Comparison of ENCODE assay signal across 16 mouse cellular contexts in genomic region chr2:37708835-37709234, GRCm38 (mm10). TPM values are rescaled to one million over a fixed set of nuclear protein-coding genes. Genes with fewer than 3 reads are reported as not detected.
DNase-seq lines count a peak whose midpoint lies in the region; ATAC-seq lines count a peak whose summit lies in the region.
"Had no signal": no experiment of that assay in that cellular context is flagged by ENCODE, and none has a peak within 500 bp of the region (broad histone marks: within the 10 kb centered on the region; RNA-seq: fewer than 3 reads in every experiment).

No protein-coding gene starts in this region.

- no peak for ATAC-seq in kidney, embryonic 15.5 days (replicated peaks; ENCODE audit: low FRiP score)
- peak; percentile 58 for ATAC-seq in intestine, embryonic 15.5 days
- ATAC-seq: forebrain, embryonic 15.5 days had no signal

- no peak overlapping the region for H3K27ac ChIP-seq in kidney, embryonic 15.5 days
- no peak overlapping the region for H3K27ac ChIP-seq in intestine, embryonic 15.5 days
- H3K27ac ChIP-seq: embryonic facial prominence, embryonic 12.5 days; forebrain, embryonic 15.5 days had no signal

- WGBS in kidney, embryonic 15.5 days = 73% methylated on average over 3 of the region's 3 CpGs
- WGBS in intestine, embryonic 15.5 days = 63% methylated on average over 3 of the region's 3 CpGs
- WGBS in large intestine, adult 2 months = 33% methylated on average over 3 of the region's 3 CpGs

- DNase-seq in kidney, adult 11 months = peak; percentile 18
- DNase-seq in kidney, postnatal 36 days = peak; percentile 20 to 41
- DNase-seq in kidney, postnatal 10 days = no peak
- peak; percentile 62 for DNase-seq in large intestine, adult 2 months (ENCODE audit: low read depth, low spot score)
- no peak for DNase-seq in adrenal gland, adult (ENCODE audit: inconsistent age in 2 of 2, low spot score in 1 of 2)
- DNase-seq: adrenal gland, postnatal 14 days; cerebellum, adult 11-12 months; cerebellum, adult 9-10 months; cerebellum, postnatal 25 days; gastrocnemius, postnatal 36 days; heart, adult 11 months; heart, postnatal 14 days had no signal

- H3K36me3 ChIP-seq in kidney, embryonic 15.5 days = no peaks in the 10 kb centered on the region
- H3K36me3 ChIP-seq in intestine, embryonic 15.5 days = no peaks in the 10 kb centered on the region
- H3K36me3 ChIP-seq: embryonic facial prominence, embryonic 12.5 days; forebrain, embryonic 15.5 days had no signal

- H3K27me3 ChIP-seq in kidney, embryonic 15.5 days = peaks cover 8% of the 10 kb centered on the region; the same call in 1 of the 2 replicates
- H3K27me3 ChIP-seq in intestine, embryonic 15.5 days (replicated peaks) = no peaks in the 10 kb centered on the region

- H3K4me3 ChIP-seq in kidney, embryonic 15.5 days (replicated peaks) = no peak overlapping the region
- H3K4me3 ChIP-seq in intestine, embryonic 15.5 days (replicated peaks) = no peak overlapping the region
- H3K4me3 ChIP-seq: embryonic facial prominence, embryonic 12.5 days; forebrain, embryonic 15.5 days had no signal

- H3K4me2 ChIP-seq in kidney, embryonic 15.5 days = no peak overlapping the region
- H3K4me2 ChIP-seq in intestine, embryonic 15.5 days (replicated peaks) = no peak overlapping the region
- H3K4me2 ChIP-seq: embryonic facial prominence, embryonic 12.5 days; forebrain, embryonic 15.5 days had no signal

- peaks cover 4% of the 10 kb centered on the region; the same call in 1 of the 2 replicates for H3K4me1 ChIP-seq in kidney, embryonic 15.5 days
- 0 out of 2 replicates have a peak, but pooled peaks cover 3% of the 10 kb centered on the region for H3K4me1 ChIP-seq in intestine, embryonic 15.5 days (replicated peaks)

- H3K9me3 ChIP-seq in kidney, embryonic 15.5 days (replicated peaks) = no peaks in the 10 kb centered on the region
- no peaks in the 10 kb centered on the region for H3K9me3 ChIP-seq in intestine, embryonic 15.5 days
- H3K9me3 ChIP-seq: embryonic facial prominence, embryonic 12.5 days; forebrain, embryonic 15.5 days had no signal

- H3K9ac ChIP-seq in kidney, embryonic 15.5 days = no peak overlapping the region
- no peak overlapping the region for H3K9ac ChIP-seq in intestine, embryonic 15.5 days
- H3K9ac ChIP-seq: embryonic facial prominence, embryonic 12.5 days; forebrain, embryonic 15.5 days had no signal

RNA-seq across cellular contexts. Expression of gene Strbp, which starts 5.2 kb away (rescaled TPM):
- polyA plus RNA-seq in kidney, embryonic 15.5 days (2015; fragmentation: Nextera tagmentation; extraction: Ambion mirVana) = 41.3 and 43.6 TPM in 2 replicates
- 31.3 and 37.0 TPM in 2 replicates for polyA plus RNA-seq in intestine, embryonic 15.5 days (2015; fragmentation: Nextera tagmentation; extraction: Ambion mirVana)
- 4.2 and 5.2 TPM in 2 replicates for polyA plus RNA-seq in large intestine, adult 2 months (2012; rRNA removed)

Comparison
In these comparisons a context has a peak if more than half of its experiments do, and no peak if none do; other contexts are left out.
1. DNase-seq: peak in kidney, adult 11 months (single experiment), kidney, postnatal 36 days (2 of 2) and large intestine, adult 2 months (single experiment); none in kidney, postnatal 10 days (single experiment) and adrenal gland, adult (0 of 2).